Mouse (Mus musculus) A20 (cell line): Measurements from ENCODE around the gene Dgcr8.

ENCODE experiments used
- DNase-seq: peaks from one replicate; pipeline ENCODE4 v3.0.0-alpha.2; 2011; ENCODE audit warnings: low read depth, low spot score

The Dgcr8 gene

DNA sequence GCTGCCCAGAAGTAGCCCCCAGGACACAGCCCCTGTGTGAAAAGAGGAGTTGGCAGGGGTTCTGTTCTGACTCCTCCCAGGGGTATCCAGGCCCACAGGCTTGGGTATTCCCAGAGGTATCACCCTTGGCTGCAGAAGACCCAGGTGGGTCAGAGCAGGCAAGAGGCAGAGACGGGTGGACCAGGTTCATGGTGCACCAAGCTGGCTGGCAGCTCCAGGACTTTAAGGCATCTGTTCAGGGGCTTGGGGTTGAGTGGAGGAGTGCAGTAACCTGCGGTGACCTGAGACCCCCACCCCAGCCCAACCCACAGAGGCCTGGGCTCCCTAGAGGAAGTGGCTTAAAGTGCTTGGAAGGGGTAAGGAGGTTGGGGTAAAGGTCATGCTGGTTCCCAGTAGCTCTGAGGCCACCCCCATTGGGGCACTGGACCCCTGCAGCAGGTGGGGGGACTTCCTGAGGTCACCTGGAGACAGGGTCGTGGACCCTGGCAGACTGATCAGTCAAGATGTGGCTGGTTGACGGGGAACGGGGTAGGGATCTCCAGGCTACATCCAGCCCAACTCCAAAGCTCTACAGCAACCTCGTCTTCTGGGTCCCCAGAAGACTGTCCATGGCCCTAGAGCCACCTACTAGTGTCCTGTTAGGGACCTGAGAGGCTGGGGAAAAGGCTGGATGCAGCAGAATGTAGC is 68.0 kb downstream of the Dgcr8 start:
- no peak for DNase-seq

DNA sequence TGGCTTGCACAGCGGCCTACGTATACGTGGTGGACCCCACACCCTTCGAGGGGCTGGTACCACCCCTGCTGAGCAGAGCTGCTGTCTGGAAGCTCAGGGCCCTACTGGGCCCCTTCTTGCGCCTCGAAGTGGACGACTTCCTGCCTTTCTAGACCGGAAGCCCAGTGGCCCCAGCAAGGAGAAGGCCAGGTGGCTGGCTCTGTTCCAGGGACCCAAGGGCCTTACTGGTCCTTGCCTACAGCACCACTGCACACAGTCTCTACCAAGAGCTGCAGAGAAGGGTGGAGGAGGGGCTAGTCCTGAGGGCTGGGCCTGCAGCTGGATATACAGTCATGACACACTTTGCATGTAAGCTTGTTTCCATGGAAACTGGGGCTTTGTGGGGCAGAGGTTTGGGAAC is 69.0 kb downstream of the Dgcr8 start:
- peak; percentile 52 for DNase-seq

DNA sequence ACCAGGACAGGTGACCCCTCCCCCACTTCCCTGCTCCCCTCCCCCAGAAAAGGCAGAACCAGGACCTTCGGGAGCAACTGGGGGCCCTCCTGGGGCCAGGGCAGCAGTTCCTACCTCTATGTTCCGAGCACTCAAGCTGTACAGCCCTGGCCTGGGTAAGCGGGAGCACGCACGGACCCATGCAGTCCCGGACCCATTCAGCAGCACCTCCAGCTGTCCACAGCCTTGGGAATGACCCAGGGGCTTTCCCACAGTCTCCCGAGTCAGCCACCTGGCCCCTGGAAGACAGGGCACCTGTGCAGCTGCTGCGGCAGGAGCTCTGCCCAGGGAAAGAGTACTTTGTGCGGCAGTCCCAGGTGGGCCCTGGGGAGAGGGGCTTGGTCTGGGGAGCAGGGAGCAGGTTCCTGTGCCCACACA is 70.5 kb downstream of the Dgcr8 start:
- DNase-seq = no peak

DNA sequence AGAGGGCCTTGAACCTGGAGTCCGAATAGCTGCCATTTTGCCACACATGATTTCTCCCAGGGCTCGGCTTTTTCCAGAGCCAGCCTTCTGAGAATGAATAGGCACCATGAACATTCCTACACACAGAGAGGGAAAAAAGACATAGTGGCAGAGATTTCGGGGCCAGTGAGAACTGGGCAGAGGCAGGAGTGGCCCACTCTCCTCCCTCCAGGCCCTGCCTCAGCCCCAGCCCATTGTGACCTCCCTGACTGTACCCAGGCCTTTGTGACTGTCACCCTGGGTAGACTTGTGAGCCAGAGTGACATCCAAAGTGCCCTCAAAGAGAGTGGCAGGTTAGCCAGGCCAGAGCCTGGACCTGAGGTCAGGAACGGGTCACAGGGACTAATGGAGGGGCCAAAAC is 71.5 kb downstream of the Dgcr8 start, which contains the start of gene Ccdc188:
Gene Ccdc188, plus strand, starts transcription at position 301 of the 400 bp plus-strand sequence.
- no peak for DNase-seq

DNA sequence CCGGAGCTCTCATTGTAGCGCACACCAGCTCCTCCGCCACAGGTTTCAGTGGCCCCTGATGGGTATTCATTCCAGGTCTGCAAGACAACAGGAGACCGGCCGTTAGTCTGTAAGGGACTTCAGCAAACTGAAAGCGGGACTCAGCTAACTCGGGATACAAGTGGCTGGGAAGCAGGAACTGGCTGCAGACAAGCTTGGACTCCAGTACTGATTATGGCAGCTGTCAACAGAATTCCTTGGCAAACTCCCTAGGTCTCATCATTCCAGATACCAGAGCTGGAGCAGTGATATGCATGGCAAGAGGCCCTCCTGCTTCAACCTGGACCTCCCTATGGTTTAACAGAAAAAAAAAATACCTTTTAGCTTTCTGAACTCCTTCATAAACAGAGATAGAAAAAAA is 74.2 kb downstream of the Dgcr8 start:
- no peak for DNase-seq

DNA sequence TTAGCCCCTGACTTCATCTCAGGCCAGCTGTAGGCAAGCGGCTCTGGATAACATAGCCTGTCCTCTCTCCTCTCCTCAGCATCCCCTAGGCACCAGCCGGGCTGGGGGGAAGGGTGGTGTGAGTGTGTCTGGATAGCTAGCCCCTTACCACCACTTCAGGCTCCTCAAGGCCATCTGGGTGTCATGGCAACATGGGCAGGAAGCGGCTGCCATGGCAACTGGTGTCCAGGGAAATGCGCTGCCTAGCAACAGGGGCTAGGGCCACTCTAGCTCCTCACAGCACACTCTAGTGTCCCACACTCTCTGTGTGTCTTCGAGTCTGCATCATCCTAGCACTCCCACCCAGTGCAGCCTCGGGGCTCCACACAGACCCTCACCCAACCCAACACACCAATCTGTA is 75.4 kb downstream of the Dgcr8 start:
- DNase-seq = no peak

DNA sequence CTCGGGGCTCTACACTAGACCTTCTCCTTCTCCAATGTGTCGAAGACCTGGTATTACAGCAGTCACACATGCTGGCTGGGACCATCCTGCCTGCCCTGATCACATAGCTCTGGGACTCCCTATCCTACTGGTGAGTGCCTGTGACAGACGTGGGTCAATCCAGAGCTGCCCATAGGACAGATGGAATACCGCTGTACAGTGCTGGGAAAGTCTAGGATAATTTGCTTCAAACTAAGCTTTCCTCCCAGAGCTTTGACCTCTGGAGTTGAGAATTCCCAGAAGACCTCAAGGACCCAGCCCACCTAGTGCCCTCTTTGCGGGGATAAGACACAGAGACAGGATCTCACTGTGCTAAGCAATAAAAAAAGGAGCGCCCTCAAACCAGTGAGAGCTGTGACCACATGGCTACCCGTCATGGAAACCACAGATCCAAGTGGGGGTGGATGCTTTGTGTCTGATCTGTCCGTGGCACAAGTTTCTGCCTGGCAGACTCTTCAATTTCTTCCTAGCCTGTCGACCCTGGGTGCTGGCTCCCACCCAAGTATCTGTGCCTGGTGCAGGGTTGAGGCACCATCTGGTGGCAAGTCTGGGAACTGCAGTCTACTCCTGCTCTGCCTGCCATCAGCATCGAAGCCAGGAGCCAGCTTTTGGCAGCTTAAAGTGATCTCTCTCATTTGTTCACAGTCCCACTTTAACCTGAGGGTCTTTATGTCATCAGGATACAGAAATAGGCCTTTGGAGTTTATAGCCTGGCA is 77.5 kb downstream of the Dgcr8 start:
- peak; percentile 69 for DNase-seq

DNA sequence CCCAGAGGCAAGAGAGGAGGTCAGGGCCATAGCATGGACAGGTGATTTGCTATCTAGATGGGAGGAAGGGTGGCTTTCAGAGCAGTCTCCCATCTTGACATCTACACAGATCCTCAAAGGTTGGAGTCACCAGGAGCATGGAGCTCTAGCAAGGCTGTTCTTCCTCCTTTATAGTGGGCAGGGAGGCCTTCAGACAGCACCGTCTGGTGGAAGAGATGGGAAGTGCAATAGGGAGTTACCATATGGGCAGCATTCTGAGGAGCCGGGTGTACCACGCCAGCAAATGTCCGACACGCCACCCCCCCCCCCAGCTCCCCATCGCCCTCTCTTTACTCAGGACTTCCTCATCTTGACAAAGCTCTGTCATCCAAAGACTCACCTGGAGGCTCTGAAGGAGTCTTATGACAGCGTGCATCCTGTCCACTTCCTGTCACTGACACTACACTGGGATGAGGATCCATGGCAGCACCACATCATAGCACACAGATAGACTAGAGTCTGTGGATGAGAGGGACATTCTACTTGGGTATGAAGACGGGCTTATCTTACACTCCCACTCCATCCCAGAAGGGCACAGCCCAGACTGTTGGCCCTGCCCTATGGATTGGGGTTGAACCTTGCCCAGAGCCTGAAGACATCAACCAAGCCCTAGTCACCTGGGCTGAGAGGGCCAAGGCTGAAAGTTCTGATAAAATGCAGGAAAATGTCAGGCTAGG is 78.2 kb downstream of the Dgcr8 start:
- peak; percentile 57 for DNase-seq
